Mouse (Mus musculus) mouse trophoblast stem cell (cell line): ENCODE measurements around the gene Cd151.

Source experiments
- in situ Hi-C, 2 experiments: fragments of 300-500 bp; cut with MseI, MboI; formaldehyde crosslinking; loops; 2 replicates in 1 of 2; 3 replicates in 1 of 2; pipeline ENCODE4 v1.15.1; 2025

The Cd151 gene

GRCm38 (mm10) chr7:141457986-141458660 is 9.1 kb upstream of the Cd151 start:
- in situ Hi-C loops: no loop called here

- in situ Hi-C loops: no loop called here
These were observed 8.5 kb upstream of the Cd151 start for GRCm38 (mm10) chr7:141458661-141459060.

GRCm38 (mm10) chr7:141459301-141459711 is 7.9 kb upstream of the Cd151 start:
- in situ Hi-C loops: no loop called here

- in situ Hi-C loops: no loop called here
These were observed 7.2 kb upstream of the Cd151 start for GRCm38 (mm10) chr7:141460001-141460390.

- in situ Hi-C loops: no loop called here
These were observed 6.6 kb upstream of the Cd151 start, which contains the start of gene Cracr2b for GRCm38 (mm10) chr7:141460391-141461113. Gene Cracr2b, plus strand, starts transcription at chr7:141461094.

GRCm38 (mm10) chr7:141461521-141462332 is 5.5 kb upstream of the Cd151 start:
- in situ Hi-C loops: no loop called here

- in situ Hi-C loops: no loop called here
These were observed 4.8 kb upstream of the Cd151 start for GRCm38 (mm10) chr7:141462333-141462821.

GRCm38 (mm10) chr7:141463824-141464602 is 3.2 kb upstream of the Cd151 start:
- in situ Hi-C loops: no loop called here

- in situ Hi-C loops: no loop called here
These were observed 2.5 kb upstream of the Cd151 start for GRCm38 (mm10) chr7:141464603-141465201.

GRCm38 (mm10) chr7:141465388-141466044 is 1.7 kb upstream of the Cd151 start:
- in situ Hi-C loops: no loop called here

- in situ Hi-C loops: no loop called here
These were observed 1.2 kb upstream of the Cd151 start for GRCm38 (mm10) chr7:141466045-141466394.

- in situ Hi-C loops: no loop called here
These were observed 514 bp upstream of the Cd151 start for GRCm38 (mm10) chr7:141466607-141467148.

GRCm38 (mm10) chr7:141468164-141468521 is 951 bp downstream of the Cd151 start:
- in situ Hi-C loops: no loop called here

GRCm38 (mm10) chr7:141468522-141469211 is 1.5 kb downstream of the Cd151 start:
- in situ Hi-C loops: no loop called here

- in situ Hi-C loops: no loop called here
These were observed 2.2 kb downstream of the Cd151 start for GRCm38 (mm10) chr7:141469352-141469751.

GRCm38 (mm10) chr7:141469901-141470636 is 2.9 kb downstream of the Cd151 start:
- in situ Hi-C loops: no loop called here

- in situ Hi-C loops: no loop called here
These were observed 3.4 kb downstream of the Cd151 start for GRCm38 (mm10) chr7:141470637-141470944.

- in situ Hi-C loops: no loop called here
These were observed 4.0 kb downstream of the Cd151 start for GRCm38 (mm10) chr7:141471236-141471635.

GRCm38 (mm10) chr7:141472226-141472625 is 5.0 kb downstream of the Cd151 start:
- in situ Hi-C loops: no loop called here
